Comparison of ENCODE assay signal across 8 mouse cellular contexts in genomic region chr3:110250839-110251700, GRCm38 (mm10). TPM values are rescaled to one million over a fixed set of nuclear protein-coding genes. Genes with fewer than 3 reads are reported as not detected.
DNase-seq lines count a peak whose midpoint lies in the region; ATAC-seq and TF ChIP-seq lines count a peak whose summit lies in the region.

Prmt6 (minus strand) TSS chr3:110250998.

- ATAC-seq in Patski = peak; percentile 96
- peak; percentile 91 to 95 for ATAC-seq in hematopoietic stem cell, adult 5-6 weeks (replicated peaks in 1 of 2; ENCODE audit: insufficient read depth in 1 of 2, low FRiP score in 2 of 2, low TSS enrichment in 1 of 2, low read depth in 1 of 2, poor library complexity in 2 of 2, severe bottlenecking in 2 of 2)
- peak; percentile 93 for ATAC-seq in lung, embryonic 14.5 days (ENCODE audit: insufficient read depth)

- H3K9me3 ChIP-seq in lung, embryonic 14.5 days (ENCODE audit: low read depth, low read length) = no peaks in the 10 kb centered on the region

- peaks cover 8% of the 10 kb centered on the region; the same call in 1 of the 2 replicates for H3K36me3 ChIP-seq in lung, embryonic 14.5 days (ENCODE audit: insufficient read depth)

- TF ChIP-seq CTCF in Patski (IDR thresholded peaks at IDR 0.05) = no peak
- TF ChIP-seq CTCF in lung, embryonic 14.5 days (IDR thresholded peaks at IDR 0.05; ENCODE audit: low read depth) = no peak

- H3K27ac ChIP-seq in lung, embryonic 14.5 days (ENCODE audit: low read depth) = peak within 1 kb of the TSS; percentile 92

- POLR2A ChIA-PET in Patski (lab: Charles Lee) = interaction anchor here (0.6 to 1.8 kb wide), 6 partner anchors 13 to 519 kb away, joined by 3 to 6 read pairs (median 4); partner anchors contain the start of gene Ntng1

- 17% methylated on average over 38 of the region's 38 CpGs for WGBS in lung, embryonic 14.5 days

- peak within 1 kb of the TSS; percentile 73 for H3K4me2 ChIP-seq in lung, embryonic 14.5 days

- in situ Hi-C loops in Patski (cut with MboI; ENCODE audit: low pct_unique_long_range_greater_than_20kb) = loop anchor here (5.0 kb wide), 1 partner anchor 719 kb away; no protein-coding TSS in a partner anchor

- CTCF ChIA-PET in Patski (lab: Charles Lee) = interaction anchor here (1.1 to 4.2 kb wide), 5 partner anchors 11 to 714 kb away, joined by 3 to 24 read pairs (median 4); no protein-coding TSS in a partner anchor

- H3K4me1 ChIP-seq in lung, embryonic 14.5 days (ENCODE audit: insufficient read depth) = peaks cover 4% of the 10 kb centered on the region; the same call in 1 of the 2 replicates

- H3K27me3 ChIP-seq in Patski = no peaks in the 10 kb centered on the region
- no peaks in the 10 kb centered on the region for H3K27me3 ChIP-seq in lung, embryonic 14.5 days (ENCODE audit: insufficient read depth, low read length)

- H3K9ac ChIP-seq in lung, embryonic 14.5 days = peak within 1 kb of the TSS; percentile 93

- peak within 1 kb of the TSS; percentile 92 for H3K4me3 ChIP-seq in lung, embryonic 14.5 days (ENCODE audit: low read depth, low read length)

- peak; percentile 61 for DNase-seq in Patski (ENCODE audit: low read depth, low spot score)
- DNase-seq in cerebellum, adult 9-10 months = peak; percentile 89
- peak; percentile 87 for DNase-seq in forelimb bud, embryonic 11.5 days (ENCODE audit: low read depth, low spot score)
- DNase-seq in layer of hippocampus, adult 8-10 months (ENCODE audit: low spot score in 2 of 2) = peak; percentile 86 to 91
- DNase-seq in lung, embryonic 14.5 days = peak; percentile 94
- DNase-seq in ovary, postnatal 36 days (ENCODE audit: low spot score) = peak; percentile 89
- DNase-seq in thymus, postnatal 25 days = peak; percentile 91

RNA-seq across cellular contexts. Expression of gene Prmt6, which starts in this region (rescaled TPM):
- polyA plus RNA-seq in Patski (2021) = 28.4 TPM
- 12.6 and 13.6 TPM in 2 replicates for total RNA-seq in hematopoietic stem cell, adult 5-6 weeks (2017)
- total RNA-seq in layer of hippocampus, adult 8-10 months (2022) = 10 to 100 TPM; 14.0 to 17.3 (median 16.0) TPM
- polyA plus RNA-seq in lung, embryonic 14.5 days (2014; fragmentation: Nextera tagmentation; extraction: Ambion mirVana) = 23.8 and 27.7 TPM in 2 replicates

Comparison
In these comparisons a context has a peak if more than half of its experiments do, and no peak if none do; other contexts are left out.
1. Peak in every context shown above with its lines: DNase-seq, ATAC-seq, H3K4me3 ChIP-seq and H3K27ac ChIP-seq.